Mouse (Mus musculus): Measurements from ENCODE around the gene Epb41l4b. TPM values are rescaled to one million over a fixed set of nuclear protein-coding genes. Genes with fewer than 3 reads are reported as not detected.

Epb41l4b gene
- polyA plus RNA-seq, 1 experiment from 2014 or later, result 2.3 TPM

- 65% methylated on average over 12 of the region's 12 CpGs for WGBS
- Histone ChIP-seq H3K4me2 (no peak overlapping the region), H3K27ac (ENCODE audit: low read depth, low read length) (no peak overlapping the region), H3K9ac (ENCODE audit: low read depth, low read length) (no peak overlapping the region), H3K27me3 (replicated peaks; ENCODE audit: control insufficient read depth, insufficient read depth, low read length) (no peaks in the 10 kb centered on the region), H3K4me3 (ENCODE audit: low read depth, low read length) (no peak overlapping the region), H3K9me3 (ENCODE audit: control insufficient read depth, low read length) (no peaks in the 10 kb centered on the region), H3K36me3 (ENCODE audit: control insufficient read depth, insufficient read depth, low read length) (no peaks in the 10 kb centered on the region), H3K4me1 (replicated peaks; ENCODE audit: control insufficient read depth, insufficient read depth, low read length) (no peaks in the 10 kb centered on the region; the same call in 1 of the 2 replicates)
- ATAC-seq (replicated peaks; ENCODE audit: low FRiP score), result no peak
- no peak for DNase-seq (ENCODE audit: low spot score)
Measured at GRCm38 (mm10) chr4:57091363-57091762, 51.9 kb downstream of the Epb41l4b start.

- no peak overlapping the region for H3K4me3 ChIP-seq (ENCODE audit: low read depth, low read length)
Measured at GRCm38 (mm10) chr4:57088301-57088700, 54.9 kb downstream of the Epb41l4b start.

DNA sequence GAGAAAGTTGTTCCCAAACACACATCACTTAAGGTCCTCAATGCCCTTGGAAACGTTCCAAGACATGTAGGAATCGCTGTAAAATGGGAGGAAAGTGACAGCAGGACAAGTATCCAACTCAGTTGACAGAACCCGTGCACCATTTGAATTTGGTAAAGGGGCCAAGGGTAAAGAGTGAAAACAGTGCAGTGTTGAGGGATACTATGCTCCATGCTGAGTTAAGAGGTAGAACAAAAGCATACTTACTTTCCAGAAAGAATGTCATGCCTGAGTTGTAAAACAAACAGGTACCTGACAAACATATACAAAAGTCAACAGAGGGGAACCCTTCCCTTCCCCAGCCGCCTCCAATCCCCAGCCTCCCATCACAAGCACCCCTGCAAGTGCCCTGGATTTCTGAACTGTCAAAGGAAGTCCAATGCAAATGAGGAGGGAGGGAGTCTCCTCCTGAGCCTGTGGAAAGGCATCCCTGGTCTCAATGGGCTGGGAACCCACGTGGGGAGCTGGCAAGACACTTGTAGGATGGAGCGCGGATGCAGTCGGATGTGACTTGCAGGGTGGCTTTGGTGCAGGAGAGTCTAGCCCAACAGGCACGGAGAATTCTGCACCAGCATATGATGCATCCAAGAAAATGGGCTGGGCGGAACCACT, 57.4 kb downstream of the Epb41l4b start:
- Histone ChIP-seq H3K27ac (ENCODE audit: low read depth, low read length) (no peak overlapping the region), H3K9ac (ENCODE audit: low read depth, low read length) (no peak overlapping the region), H3K27me3 (replicated peaks; ENCODE audit: control insufficient read depth, insufficient read depth, low read length) (no peaks in the 10 kb centered on the region), H3K4me2 (no peak overlapping the region), H3K9me3 (ENCODE audit: control insufficient read depth, low read length) (no peaks in the 10 kb centered on the region), H3K4me1 (replicated peaks; ENCODE audit: control insufficient read depth, insufficient read depth, low read length) (peaks cover 4% of the 10 kb centered on the region), H3K36me3 (ENCODE audit: control insufficient read depth, insufficient read depth, low read length) (no peaks in the 10 kb centered on the region), H3K4me3 (ENCODE audit: low read depth, low read length) (no peak overlapping the region)
- DNase-seq (ENCODE audit: low spot score) (no peak), ATAC-seq (replicated peaks; ENCODE audit: low FRiP score) (no peak)
- 76% methylated on average over 10 of the region's 10 CpGs for whole genome bisulfite sequencing

More at GRCm38 (mm10) chr4:57088301-57088700, 54.9 kb downstream of the Epb41l4b start:
- no peak overlapping the region for H3K27ac ChIP-seq (ENCODE audit: low read depth, low read length)
- 69% methylated on average over 4 of the region's 4 CpGs for WGBS
- ATAC-seq (replicated peaks; ENCODE audit: low FRiP score), result no peak
- no peak overlapping the region for H3K9ac ChIP-seq (ENCODE audit: low read depth, low read length)
- no peaks in the 10 kb centered on the region for H3K9me3 ChIP-seq (ENCODE audit: control insufficient read depth, low read length)
- no peaks in the 10 kb centered on the region; the same call in 1 of the 2 replicates for H3K4me1 ChIP-seq (replicated peaks; ENCODE audit: control insufficient read depth, insufficient read depth, low read length)
- no peak for DNase-seq (ENCODE audit: low spot score)
- no peak overlapping the region for H3K4me2 ChIP-seq
- H3K27me3 ChIP-seq (replicated peaks; ENCODE audit: control insufficient read depth, insufficient read depth, low read length), result no peaks in the 10 kb centered on the region
- no peaks in the 10 kb centered on the region for H3K36me3 ChIP-seq (ENCODE audit: control insufficient read depth, insufficient read depth, low read length)

GRCm38 (mm10) chr4:57083653-57084052, 59.6 kb downstream of the Epb41l4b start:
- H3K4me1 ChIP-seq (replicated peaks; ENCODE audit: control insufficient read depth, insufficient read depth, low read length), result peaks cover 4% of the 10 kb centered on the region
- H3K27me3 ChIP-seq (replicated peaks; ENCODE audit: control insufficient read depth, insufficient read depth, low read length), result no peaks in the 10 kb centered on the region
- H3K9ac ChIP-seq (ENCODE audit: low read depth, low read length), result no peak overlapping the region
- no peak overlapping the region for H3K4me3 ChIP-seq (ENCODE audit: low read depth, low read length)
- no peak overlapping the region for H3K4me2 ChIP-seq
- 69% methylated on average over 11 of the region's 11 CpGs for WGBS
- H3K27ac ChIP-seq (ENCODE audit: low read depth, low read length), result no peak overlapping the region
- no peak for ATAC-seq (replicated peaks; ENCODE audit: low FRiP score)
- DNase-seq (ENCODE audit: low spot score), result no peak
- no peaks in the 10 kb centered on the region for H3K9me3 ChIP-seq (ENCODE audit: control insufficient read depth, low read length)
- H3K36me3 ChIP-seq (ENCODE audit: control insufficient read depth, insufficient read depth, low read length), result no peaks in the 10 kb centered on the region

DNA sequence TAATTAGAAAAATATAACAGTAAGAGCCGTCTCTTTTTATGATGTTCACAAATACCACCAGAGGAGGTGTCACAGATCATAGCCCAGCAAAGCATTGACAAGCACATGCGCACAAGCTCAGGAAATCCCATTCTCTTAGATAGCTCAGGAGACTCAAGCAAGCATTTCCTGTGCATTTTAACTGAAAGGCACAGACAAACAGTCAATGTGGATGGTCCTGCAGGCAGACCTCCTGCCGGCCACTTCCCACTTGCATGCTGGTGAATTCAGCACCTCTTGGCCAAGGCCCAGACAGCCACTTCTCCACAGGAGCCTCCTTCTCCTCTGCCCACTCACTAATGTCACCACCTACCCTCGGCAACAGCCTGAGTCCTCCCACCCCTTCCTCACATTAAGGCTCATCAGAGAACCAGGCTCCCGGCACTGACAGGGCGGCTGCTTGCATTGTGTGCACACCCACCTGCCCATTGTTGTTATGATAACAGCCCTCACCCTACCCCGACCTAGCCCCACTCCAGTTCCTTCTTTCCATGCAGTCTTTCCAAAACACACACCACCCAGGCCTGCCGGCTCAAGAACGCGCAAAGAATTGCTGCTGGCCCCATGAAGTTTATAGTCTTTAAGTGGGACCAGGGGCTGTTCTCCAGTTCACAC, 60.3 kb downstream of the Epb41l4b start:
- ATAC-seq (replicated peaks; ENCODE audit: low FRiP score) (no peak), DNase-seq (ENCODE audit: low spot score) (no peak)
- Histone ChIP-seq H3K27me3 (replicated peaks; ENCODE audit: control insufficient read depth, insufficient read depth, low read length) (no peaks in the 10 kb centered on the region), H3K4me2 (no peak overlapping the region; the same call in 1 of the 2 replicates), H3K27ac (ENCODE audit: low read depth, low read length) (no peak overlapping the region), H3K4me3 (ENCODE audit: low read depth, low read length) (no peak overlapping the region), H3K9ac (ENCODE audit: low read depth, low read length) (no peak overlapping the region), H3K36me3 (ENCODE audit: control insufficient read depth, insufficient read depth, low read length) (no peaks in the 10 kb centered on the region), H3K4me1 (replicated peaks; ENCODE audit: control insufficient read depth, insufficient read depth, low read length) (peaks cover 4% of the 10 kb centered on the region), H3K9me3 (ENCODE audit: control insufficient read depth, low read length) (no peaks in the 10 kb centered on the region)
- WGBS, result 40% methylated on average over 10 of the region's 10 CpGs

DNA sequence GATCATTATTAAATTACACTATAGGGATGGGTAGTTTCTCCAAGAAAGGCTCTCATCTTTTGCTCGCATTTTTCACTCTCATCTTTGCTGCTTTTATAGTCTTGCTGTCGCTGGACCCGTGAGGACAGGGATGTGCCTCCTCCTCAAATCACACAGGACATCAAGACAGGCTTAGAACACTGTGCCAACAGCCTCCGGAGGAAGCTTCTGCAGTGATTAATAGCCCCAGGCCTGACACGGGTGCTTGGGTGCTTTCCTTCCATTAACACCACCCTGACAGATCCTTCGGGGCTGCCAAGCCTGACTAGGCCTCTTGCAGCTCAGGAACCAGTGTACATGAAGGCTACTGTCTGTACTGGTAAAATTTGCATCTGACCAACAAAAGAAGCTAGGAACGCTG, 61.8 kb downstream of the Epb41l4b start:
- H3K36me3 ChIP-seq (ENCODE audit: control insufficient read depth, insufficient read depth, low read length), result no peaks in the 10 kb centered on the region
- 73% methylated on average over 7 of the region's 7 CpGs for WGBS
- peaks cover 4% of the 10 kb centered on the region for H3K4me1 ChIP-seq (replicated peaks; ENCODE audit: control insufficient read depth, insufficient read depth, low read length)
- H3K4me2 ChIP-seq, result no peak overlapping the region
- no peak for ATAC-seq (replicated peaks; ENCODE audit: low FRiP score)
- no peak overlapping the region for H3K9ac ChIP-seq (ENCODE audit: low read depth, low read length)
- no peaks in the 10 kb centered on the region for H3K9me3 ChIP-seq (ENCODE audit: control insufficient read depth, low read length)
- H3K4me3 ChIP-seq (ENCODE audit: low read depth, low read length), result no peak overlapping the region
- H3K27ac ChIP-seq (ENCODE audit: low read depth, low read length), result no peak overlapping the region
- H3K27me3 ChIP-seq (replicated peaks; ENCODE audit: control insufficient read depth, insufficient read depth, low read length), result no peaks in the 10 kb centered on the region
- no peak for DNase-seq (ENCODE audit: low spot score)

GRCm38 (mm10) chr4:57073843-57074242, 69.4 kb downstream of the Epb41l4b start:
- H3K4me1 ChIP-seq (replicated peaks; ENCODE audit: control insufficient read depth, insufficient read depth, low read length), result no peaks in the 10 kb centered on the region
- WGBS, result 72% methylated on average over 7 of the region's 7 CpGs
- H3K36me3 ChIP-seq (ENCODE audit: control insufficient read depth, insufficient read depth, low read length), result no peaks in the 10 kb centered on the region
- no peak overlapping the region for H3K4me2 ChIP-seq
- H3K9me3 ChIP-seq (ENCODE audit: control insufficient read depth, low read length), result no peaks in the 10 kb centered on the region
- no peak overlapping the region for H3K27ac ChIP-seq (ENCODE audit: low read depth, low read length)
- H3K27me3 ChIP-seq (replicated peaks; ENCODE audit: control insufficient read depth, insufficient read depth, low read length), result no peaks in the 10 kb centered on the region
- H3K4me3 ChIP-seq (ENCODE audit: low read depth, low read length), result no peak overlapping the region
- no peak for DNase-seq (ENCODE audit: low spot score)
- no peak overlapping the region for H3K9ac ChIP-seq (ENCODE audit: low read depth, low read length)
- no peak for ATAC-seq (replicated peaks; ENCODE audit: low FRiP score)

DNA sequence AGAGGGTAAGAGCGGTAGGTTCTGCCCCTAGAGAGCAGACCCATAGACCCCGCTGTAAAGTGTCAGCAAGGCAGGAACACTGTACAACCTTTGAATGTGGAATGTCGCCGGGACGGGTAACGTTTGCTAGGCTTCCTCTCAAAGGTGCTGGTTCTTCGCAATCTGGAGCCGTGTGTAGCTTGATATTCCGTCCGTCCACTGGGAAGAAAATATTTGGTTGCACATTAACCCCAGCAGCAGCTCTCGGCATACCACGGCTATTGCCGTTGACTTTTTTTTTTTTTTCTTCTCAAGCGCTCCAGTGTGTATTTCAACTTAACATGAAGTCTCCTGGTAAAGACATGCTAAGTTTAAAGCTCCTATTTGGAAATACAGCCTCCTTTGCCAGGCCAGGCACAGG, 70.1 kb downstream of the Epb41l4b start:
- Histone ChIP-seq H3K4me3 (ENCODE audit: low read depth, low read length) (no peak overlapping the region), H3K4me2 (no peak overlapping the region), H3K9me3 (ENCODE audit: control insufficient read depth, low read length) (no peaks in the 10 kb centered on the region), H3K9ac (ENCODE audit: low read depth, low read length) (no peak overlapping the region), H3K27me3 (replicated peaks; ENCODE audit: control insufficient read depth, insufficient read depth, low read length) (no peaks in the 10 kb centered on the region), H3K27ac (ENCODE audit: low read depth, low read length) (no peak overlapping the region), H3K36me3 (ENCODE audit: control insufficient read depth, insufficient read depth, low read length) (no peaks in the 10 kb centered on the region), H3K4me1 (replicated peaks; ENCODE audit: control insufficient read depth, insufficient read depth, low read length) (no peaks in the 10 kb centered on the region)
- WGBS, result 82% methylated on average over 14 of the region's 14 CpGs
- DNase-seq (ENCODE audit: low spot score) (no peak), ATAC-seq (replicated peaks; ENCODE audit: low FRiP score) (no peak)

DNA sequence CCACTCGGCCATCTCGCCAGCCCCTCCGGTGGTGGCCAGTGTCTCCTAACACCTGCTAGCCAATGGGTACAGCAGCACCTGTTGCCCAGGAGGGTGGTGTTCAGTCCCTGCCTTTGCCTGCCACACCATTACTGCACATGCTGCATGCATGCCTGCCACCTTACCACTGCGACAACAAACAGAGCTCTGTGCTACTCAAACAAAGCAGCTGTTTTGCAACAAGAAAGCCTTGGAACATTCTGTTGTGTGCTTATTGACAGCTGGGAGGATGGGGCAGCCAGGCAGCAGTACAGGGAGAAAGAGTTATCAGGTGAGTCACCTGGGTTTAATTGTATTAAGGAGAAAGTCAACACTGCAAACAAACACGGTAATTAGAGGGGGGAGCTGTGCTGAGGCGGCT, 72.6 kb downstream of the Epb41l4b start:
- no peak for DNase-seq (ENCODE audit: low spot score)
- H3K4me1 ChIP-seq (replicated peaks; ENCODE audit: control insufficient read depth, insufficient read depth, low read length), result no peaks in the 10 kb centered on the region

More for the DNA sequence above, 72.6 kb downstream of the Epb41l4b start:
- Histone ChIP-seq H3K27me3 (replicated peaks; ENCODE audit: control insufficient read depth, insufficient read depth, low read length) (no peaks in the 10 kb centered on the region), H3K9ac (ENCODE audit: low read depth, low read length) (no peak overlapping the region), H3K36me3 (ENCODE audit: control insufficient read depth, insufficient read depth, low read length) (no peaks in the 10 kb centered on the region), H3K27ac (ENCODE audit: low read depth, low read length) (no peak overlapping the region), H3K9me3 (ENCODE audit: control insufficient read depth, low read length) (no peaks in the 10 kb centered on the region), H3K4me3 (ENCODE audit: low read depth, low read length) (no peak overlapping the region), H3K4me2 (no peak overlapping the region)
- no peak for ATAC-seq (replicated peaks; ENCODE audit: low FRiP score)
- 74% methylated on average over 6 of the region's 6 CpGs for WGBS

Data from liver, embryonic 11.5 days (tissue).